Mouse (Mus musculus): ENCODE data around the gene Ganab.

Gene Ganab

GRCm38 (mm10) chr19:8929224-8930088 lies 31.6 kb downstream of the Ganab start, which contains the start of the genes Rom1 and Eml3:
Gene Rom1, minus strand, starts transcription at chr19:8929356.
Gene Eml3, plus strand, starts transcription at chr19:8929552.
- peak; percentile 65 to 68 for DNase-seq (ENCODE audit: low spot score in 2 of 2)

- no peak for DNase-seq (ENCODE audit: low spot score in 2 of 2)
Observed at GRCm38 (mm10) chr19:8930117-8930516, 32.2 kb downstream of the Ganab start.

GRCm38 (mm10) chr19:8930771-8931170 lies 32.9 kb downstream of the Ganab start:
- no peak for DNase-seq (ENCODE audit: low spot score in 2 of 2)

- no peak for DNase-seq (ENCODE audit: low spot score in 2 of 2)
Observed at GRCm38 (mm10) chr19:8936736-8937135, 38.9 kb downstream of the Ganab start.

GRCm38 (mm10) chr19:8940526-8941133 lies 42.8 kb downstream of the Ganab start:
- no peak for DNase-seq (ENCODE audit: low spot score in 2 of 2)

- no peak for DNase-seq (ENCODE audit: low spot score in 2 of 2)
Observed at GRCm38 (mm10) chr19:8941136-8941514, 43.3 kb downstream of the Ganab start.

GRCm38 (mm10) chr19:8941515-8942217 lies 43.8 kb downstream of the Ganab start, which contains the start of gene Mta2:
Gene Mta2, plus strand, starts transcription at chr19:8941875.
- peak; percentile 91 to 96 for DNase-seq (ENCODE audit: low spot score in 2 of 2)

GRCm38 (mm10) chr19:8942276-8942964 lies 44.5 kb downstream of the Ganab start:
- no peak for DNase-seq (ENCODE audit: low spot score in 2 of 2)

GRCm38 (mm10) chr19:8943047-8943446 lies 45.2 kb downstream of the Ganab start:
- DNase-seq (ENCODE audit: low spot score in 2 of 2): no peak

GRCm38 (mm10) chr19:8944062-8944461 lies 46.2 kb downstream of the Ganab start:
- DNase-seq (ENCODE audit: low spot score in 2 of 2): no peak

- DNase-seq (ENCODE audit: low spot score in 2 of 2): peak; percentile 46 to 59
Observed at GRCm38 (mm10) chr19:8944750-8945149, 46.9 kb downstream of the Ganab start.

- DNase-seq (ENCODE audit: low spot score in 2 of 2): no peak
Observed at GRCm38 (mm10) chr19:8945251-8945650, 47.4 kb downstream of the Ganab start.

- no peak for DNase-seq (ENCODE audit: low spot score in 2 of 2)
Observed at GRCm38 (mm10) chr19:8946929-8947328, 49.1 kb downstream of the Ganab start.

GRCm38 (mm10) chr19:8950190-8950589 lies 52.3 kb downstream of the Ganab start:
- DNase-seq (ENCODE audit: low spot score in 2 of 2): no peak

GRCm38 (mm10) chr19:8952241-8952640 lies 54.4 kb downstream of the Ganab start:
- DNase-seq (ENCODE audit: low spot score in 2 of 2): no peak

- DNase-seq (ENCODE audit: low spot score in 2 of 2): peak; percentile 92
Observed at GRCm38 (mm10) chr19:8953135-8954039, 55.5 kb downstream of the Ganab start, which contains the start of gene Tut1. Gene Tut1, plus strand, starts transcription at chr19:8953847.

- no peak for DNase-seq (ENCODE audit: low spot score in 2 of 2)
Observed at GRCm38 (mm10) chr19:8954171-8954570, 56.3 kb downstream of the Ganab start.

- DNase-seq (ENCODE audit: low spot score in 2 of 2): no peak
Observed at GRCm38 (mm10) chr19:8962256-8962655, 64.4 kb downstream of the Ganab start.

- no peak for DNase-seq (ENCODE audit: low spot score in 2 of 2)
Observed at GRCm38 (mm10) chr19:8965075-8965474, 67.2 kb downstream of the Ganab start.

- DNase-seq (ENCODE audit: low spot score in 2 of 2): peak in 1 of 2 experiments; percentile 40
Observed at GRCm38 (mm10) chr19:8965771-8966170, 67.9 kb downstream of the Ganab start.

GRCm38 (mm10) chr19:8966198-8966589 lies 68.3 kb downstream of the Ganab start:
- DNase-seq (ENCODE audit: low spot score in 2 of 2): no peak

All from frontal cortex, postnatal 10 days (tissue).